Mouse (Mus musculus): ENCODE measurements around the gene Rpl18a. TPM values are rescaled to one million over a fixed set of nuclear protein-coding genes. Genes with fewer than 3 reads are reported as not detected.
A peak's percentile ranks its signal among the peaks of the same experiment; 100 is the strongest.

Gene Rpl18a
- polyA plus RNA-seq, 1 experiment from 2014 or later: 4,263 TPM

- no peak for ATAC-seq (ENCODE audit: low FRiP score, low read depth)
- Histone ChIP-seq H3K36me3 (peaks cover 70% of the 10 kb centered on the region), H3K9ac (no peak overlapping the region), H3K4me1 (no peaks in the 10 kb centered on the region), H3K4me3 (no peak overlapping the region), H3K9me3 (no peaks in the 10 kb centered on the region), H3K4me2 (replicated peaks) (no peak overlapping the region), H3K27ac (no peak overlapping the region), H3K27me3 (no peaks in the 10 kb centered on the region)
- 93% methylated on average over 9 of the region's 9 CpGs for WGBS
Measured at GRCm38 (mm10) chr8:70920049-70920922, 23.1 kb upstream of the Rpl18a start.

DNA sequence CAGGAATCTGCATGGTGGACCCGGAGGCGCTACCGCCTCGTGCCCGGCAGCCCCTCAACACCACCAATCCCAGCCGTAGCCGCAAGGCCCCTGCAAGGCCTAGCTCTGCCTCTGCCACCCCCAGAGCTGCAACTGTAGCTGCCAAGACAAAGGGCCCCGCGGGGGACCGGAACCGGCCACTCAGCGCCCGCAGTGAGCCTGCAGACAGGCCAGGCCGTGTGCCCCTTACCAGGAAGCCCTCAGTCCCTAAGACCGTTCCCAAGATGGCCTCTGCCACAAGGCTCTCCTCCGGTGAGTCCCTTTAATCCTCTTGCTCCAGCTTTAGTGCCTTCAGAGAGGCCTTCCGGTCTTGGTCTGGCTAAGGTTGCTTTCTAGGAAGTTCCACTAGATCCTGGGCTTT lies 17.5 kb upstream of the Rpl18a start:
- H3K9me3 ChIP-seq: no peaks in the 10 kb centered on the region
- H3K4me1 ChIP-seq: no peaks in the 10 kb centered on the region
- peaks cover 92% of the 10 kb centered on the region for H3K36me3 ChIP-seq
- no peak overlapping the region for H3K9ac ChIP-seq
- 96% methylated on average over 17 of the region's 17 CpGs for WGBS
- H3K4me3 ChIP-seq: no peak overlapping the region
- H3K4me2 ChIP-seq (replicated peaks): no peak overlapping the region
- no peak overlapping the region for H3K27ac ChIP-seq
- ATAC-seq (ENCODE audit: low FRiP score, low read depth): no peak
- H3K27me3 ChIP-seq: no peaks in the 10 kb centered on the region

- H3K4me3 ChIP-seq: no peak overlapping the region
- H3K27ac ChIP-seq: no peak overlapping the region
- H3K9me3 ChIP-seq: no peaks in the 10 kb centered on the region
- peaks cover 86% of the 10 kb centered on the region for H3K36me3 ChIP-seq
- H3K4me2 ChIP-seq (replicated peaks): no peak overlapping the region
- WGBS: 92% methylated on average over 26 of the region's 26 CpGs
- no peaks in the 10 kb centered on the region for H3K4me1 ChIP-seq
- no peak overlapping the region for H3K9ac ChIP-seq
- no peaks in the 10 kb centered on the region for H3K27me3 ChIP-seq
- no peak for ATAC-seq (ENCODE audit: low FRiP score, low read depth)
Measured at GRCm38 (mm10) chr8:70913523-70913922, 16.3 kb upstream of the Rpl18a start.

- H3K4me3 ChIP-seq: no peak overlapping the region
- H3K27me3 ChIP-seq: no peaks in the 10 kb centered on the region
- ATAC-seq (ENCODE audit: low FRiP score, low read depth): no peak
- WGBS: 91% methylated on average over 30 of the region's 30 CpGs
- H3K9ac ChIP-seq: no peak overlapping the region
- H3K27ac ChIP-seq: no peak overlapping the region
- H3K4me1 ChIP-seq: no peaks in the 10 kb centered on the region
- no peaks in the 10 kb centered on the region for H3K9me3 ChIP-seq
- peaks cover 80% of the 10 kb centered on the region for H3K36me3 ChIP-seq
- no peak overlapping the region for H3K4me2 ChIP-seq (replicated peaks)
Measured at GRCm38 (mm10) chr8:70912955-70913354, 15.7 kb upstream of the Rpl18a start.

GRCm38 (mm10) chr8:70911596-70911995 lies 14.4 kb upstream of the Rpl18a start:
- WGBS: 79% methylated on average over 5 of the region's 5 CpGs
- peaks cover 67% of the 10 kb centered on the region for H3K36me3 ChIP-seq

GRCm38 (mm10) chr8:70907518-70907917 lies 10.3 kb upstream of the Rpl18a start:
- ATAC-seq (ENCODE audit: low FRiP score, low read depth): no peak
- WGBS: 89% methylated on average over 2 of the region's 2 CpGs
- peaks cover 20% of the 10 kb centered on the region for H3K4me1 ChIP-seq
- no peaks in the 10 kb centered on the region for H3K9me3 ChIP-seq
- no peak overlapping the region for H3K4me2 ChIP-seq (replicated peaks)
- H3K27me3 ChIP-seq: 0 out of 2 replicates have a peak, but pooled peaks cover 6% of the 10 kb centered on the region
- peaks cover 26% of the 10 kb centered on the region for H3K36me3 ChIP-seq
- H3K4me3 ChIP-seq: no peak overlapping the region
- no peak overlapping the region for H3K27ac ChIP-seq
- H3K9ac ChIP-seq: no peak overlapping the region

More at GRCm38 (mm10) chr8:70911596-70911995, 14.4 kb upstream of the Rpl18a start:
- Histone ChIP-seq H3K4me2 (replicated peaks) (no peak overlapping the region), H3K9ac (no peak overlapping the region), H3K4me3 (no peak overlapping the region), H3K9me3 (no peaks in the 10 kb centered on the region), H3K27ac (no peak overlapping the region), H3K27me3 (no peaks in the 10 kb centered on the region), H3K4me1 (peaks cover 12% of the 10 kb centered on the region)
- ATAC-seq (ENCODE audit: low FRiP score, low read depth): no peak

- ATAC-seq (ENCODE audit: low FRiP score, low read depth): peak; percentile 94
- Histone ChIP-seq H3K27ac (peak within 1 kb of the TSS; percentile 93), H3K9me3 (no peaks in the 10 kb centered on the region), H3K4me2 (replicated peaks) (peak within 1 kb of the TSS; percentile 93), H3K27me3 (0 out of 2 replicates have a peak, but pooled peaks cover 6% of the 10 kb centered on the region), H3K9ac (peak within 1 kb of the TSS; percentile 92), H3K4me3 (peak within 1 kb of the TSS; percentile 90), H3K36me3 (peaks cover 12% of the 10 kb centered on the region), H3K4me1 (peaks cover 20% of the 10 kb centered on the region)
- WGBS: under 1% methylated on average over 82 of the region's 86 CpGs
Measured at GRCm38 (mm10) chr8:70905831-70906736, 8.9 kb upstream of the Rpl18a start, which contains the start of gene Map1s. TSS of gene Map1s (plus strand) at chr8:70905932.

- Histone ChIP-seq H3K4me2 (replicated peaks) (peak overlapping the region; percentile 93), H3K9me3 (no peaks in the 10 kb centered on the region), H3K9ac (peak overlapping the region; percentile 92), H3K36me3 (0 out of 2 replicates have a peak, but pooled peaks cover 6% of the 10 kb centered on the region), H3K4me3 (peak overlapping the region; percentile 90), H3K27me3 (0 out of 2 replicates have a peak, but pooled peaks cover 6% of the 10 kb centered on the region), H3K27ac (peak overlapping the region; percentile 93; the same call in 1 of the 2 replicates), H3K4me1 (peaks cover 20% of the 10 kb centered on the region)
- peak; percentile 41 for ATAC-seq (ENCODE audit: low FRiP score, low read depth)
- 14% methylated on average over 8 of the region's 8 CpGs for WGBS
Measured at GRCm38 (mm10) chr8:70905463-70905830, 8.2 kb upstream of the Rpl18a start.

GRCm38 (mm10) chr8:70904532-70904931 lies 7.3 kb upstream of the Rpl18a start:
- H3K9ac ChIP-seq: no peak overlapping the region
- 0 out of 2 replicates have a peak, but pooled peaks cover 4% of the 10 kb centered on the region for H3K36me3 ChIP-seq
- no peak overlapping the region for H3K4me2 ChIP-seq (replicated peaks)
- H3K4me3 ChIP-seq: no peak overlapping the region
- no peak for ATAC-seq (ENCODE audit: low FRiP score, low read depth)
- 0 out of 2 replicates have a peak, but pooled peaks cover 6% of the 10 kb centered on the region for H3K27me3 ChIP-seq
- no peak overlapping the region for H3K27ac ChIP-seq
- WGBS: 65% methylated on average over 4 of the region's 4 CpGs
- H3K9me3 ChIP-seq: no peaks in the 10 kb centered on the region
- H3K4me1 ChIP-seq: peaks cover 20% of the 10 kb centered on the region

DNA sequence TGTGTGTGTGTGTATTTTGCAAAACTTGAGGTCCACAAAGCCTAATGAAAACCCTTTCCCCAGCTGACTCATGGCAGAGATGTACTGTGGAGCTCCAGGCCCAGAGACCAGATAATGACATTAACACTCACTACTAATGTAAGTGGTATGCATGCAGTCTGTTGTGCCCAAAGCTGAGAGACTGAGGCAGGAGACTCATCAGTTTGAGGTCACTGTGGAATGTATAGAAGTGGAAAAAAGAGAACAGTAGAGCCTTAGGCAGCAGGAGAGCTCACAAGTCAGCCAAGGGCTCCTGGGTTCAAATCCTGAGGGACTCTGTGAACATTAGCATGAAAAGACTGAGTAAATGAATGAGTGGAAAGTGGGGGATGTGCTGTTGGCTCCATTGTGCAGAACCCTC lies 6.4 kb upstream of the Rpl18a start:
- H3K4me3 ChIP-seq: no peak overlapping the region
- H3K4me2 ChIP-seq (replicated peaks): no peak overlapping the region
- H3K9me3 ChIP-seq: no peaks in the 10 kb centered on the region
- H3K27me3 ChIP-seq: 0 out of 2 replicates have a peak, but pooled peaks cover 6% of the 10 kb centered on the region
- no peak for ATAC-seq (ENCODE audit: low FRiP score, low read depth)
- no peak overlapping the region for H3K27ac ChIP-seq
- H3K4me1 ChIP-seq: peaks cover 24% of the 10 kb centered on the region
- H3K9ac ChIP-seq: 0 out of 2 replicates have a peak overlapping the region, but pooled peaks have one; percentile 2
- H3K36me3 ChIP-seq: no peaks in the 10 kb centered on the region

DNA sequence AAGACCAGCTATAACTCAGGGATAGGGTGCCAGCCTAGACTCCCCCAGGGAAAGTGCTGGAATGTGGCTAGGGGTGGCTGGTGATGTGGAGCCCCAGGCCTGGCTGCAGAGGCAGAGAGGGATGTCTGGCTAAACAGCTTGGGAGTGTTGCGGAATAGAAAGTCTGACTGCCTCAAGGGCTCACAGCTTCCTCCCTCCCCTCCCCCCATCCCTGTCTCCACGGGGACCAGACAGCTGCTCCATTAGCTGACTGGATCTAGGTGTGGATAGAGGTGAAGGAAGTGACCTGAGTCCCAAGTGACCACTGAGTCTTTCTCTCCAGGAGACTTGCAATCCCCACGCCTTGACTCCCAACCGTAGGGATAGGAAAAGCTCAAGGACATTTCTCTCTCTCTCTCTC lies 5.9 kb upstream of the Rpl18a start:
- H3K9me3 ChIP-seq: no peaks in the 10 kb centered on the region
- H3K4me3 ChIP-seq: no peak overlapping the region
- WGBS: 54% methylated on average over 4 of the region's 4 CpGs
- H3K9ac ChIP-seq: peak overlapping the region; percentile 54; the same call in 1 of the 2 replicates
- no peaks in the 10 kb centered on the region for H3K36me3 ChIP-seq
- H3K27ac ChIP-seq: no peak overlapping the region
- ATAC-seq (ENCODE audit: low FRiP score, low read depth): no peak
- H3K4me2 ChIP-seq (replicated peaks): no peak overlapping the region
- peaks cover 28% of the 10 kb centered on the region for H3K4me1 ChIP-seq
- 0 out of 2 replicates have a peak, but pooled peaks cover 6% of the 10 kb centered on the region for H3K27me3 ChIP-seq

DNA sequence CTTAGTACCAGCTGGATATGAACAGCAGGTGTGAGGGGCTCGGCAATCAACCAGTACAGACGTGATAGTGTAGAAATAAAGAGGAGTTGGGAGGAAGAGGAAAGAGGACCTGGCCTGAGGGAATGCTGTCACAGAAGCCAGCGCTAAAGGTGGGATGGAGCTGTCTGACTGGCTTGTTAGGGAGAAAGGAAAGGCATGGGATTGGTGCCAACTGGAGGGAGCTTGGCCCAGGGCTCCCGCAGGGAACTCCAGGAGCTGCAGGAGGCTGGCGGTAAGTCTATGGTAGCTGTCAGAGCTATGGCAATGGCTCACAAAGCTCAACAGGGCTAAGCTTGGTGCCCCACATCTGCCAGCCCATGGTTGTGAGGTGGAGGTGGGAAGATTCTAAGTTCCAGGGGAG lies 5.0 kb upstream of the Rpl18a start:
- Histone ChIP-seq H3K9ac (no peak overlapping the region), H3K27ac (no peak overlapping the region), H3K27me3 (0 out of 2 replicates have a peak, but pooled peaks cover 6% of the 10 kb centered on the region), H3K36me3 (no peaks in the 10 kb centered on the region), H3K4me1 (peaks cover 24% of the 10 kb centered on the region), H3K4me3 (no peak overlapping the region), H3K9me3 (no peaks in the 10 kb centered on the region), H3K4me2 (replicated peaks) (no peak overlapping the region)
- WGBS: 36% methylated on average over 5 of the region's 5 CpGs
- no peak for ATAC-seq (ENCODE audit: low FRiP score, low read depth)
